Mouse (Mus musculus): ENCODE data around the gene Gpc6.

Gpc6 gene

GRCm38 (mm10) chr14:117708817-117709216, 783.7 kb downstream of the Gpc6 start:
- no peak for DNase-seq (ENCODE audit: low spot score in 2 of 2)

DNA sequence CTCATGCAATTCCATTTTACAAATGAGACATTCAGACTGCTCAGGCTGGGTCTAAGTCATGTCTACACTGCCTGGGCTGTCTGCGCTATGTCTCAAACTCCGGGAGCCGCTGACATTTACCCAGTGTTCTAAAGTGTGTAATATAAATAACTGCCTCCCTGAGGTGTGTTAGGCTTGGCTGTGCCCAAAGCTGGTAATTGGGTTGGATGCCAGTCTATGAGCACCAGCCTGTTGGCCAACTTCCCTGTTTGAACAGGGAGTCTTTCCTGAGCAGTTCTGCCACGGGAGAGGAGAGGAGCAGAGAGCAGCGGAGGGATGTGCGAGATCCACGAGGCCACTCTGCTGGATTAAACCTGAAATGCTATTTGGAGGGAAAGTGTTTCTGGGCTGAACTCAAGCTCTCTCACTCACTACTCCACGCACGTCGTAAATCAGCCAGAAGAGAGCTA, 785.4 kb downstream of the Gpc6 start:
- DNase-seq (ENCODE audit: low spot score in 2 of 2): no peak

DNA sequence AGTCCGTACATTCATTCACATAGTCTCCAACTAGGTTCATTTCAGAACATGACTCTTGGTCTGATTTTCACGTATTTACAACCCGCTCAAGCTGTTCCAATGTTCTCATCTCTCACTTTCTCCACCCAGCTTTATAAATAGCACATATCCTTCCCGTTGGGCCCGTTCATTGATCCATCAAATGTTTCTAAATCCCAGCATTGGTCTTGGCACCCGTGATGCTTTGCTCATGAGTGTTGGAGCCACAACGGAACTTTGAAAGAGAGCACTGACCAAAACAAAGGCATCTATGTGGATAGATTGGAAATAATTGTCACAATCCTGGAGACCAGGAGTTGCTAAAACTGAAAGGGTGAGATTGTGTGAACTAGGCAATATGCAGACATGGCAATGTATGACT, 787.2 kb downstream of the Gpc6 start:
- DNase-seq (ENCODE audit: low spot score in 2 of 2): no peak

DNA sequence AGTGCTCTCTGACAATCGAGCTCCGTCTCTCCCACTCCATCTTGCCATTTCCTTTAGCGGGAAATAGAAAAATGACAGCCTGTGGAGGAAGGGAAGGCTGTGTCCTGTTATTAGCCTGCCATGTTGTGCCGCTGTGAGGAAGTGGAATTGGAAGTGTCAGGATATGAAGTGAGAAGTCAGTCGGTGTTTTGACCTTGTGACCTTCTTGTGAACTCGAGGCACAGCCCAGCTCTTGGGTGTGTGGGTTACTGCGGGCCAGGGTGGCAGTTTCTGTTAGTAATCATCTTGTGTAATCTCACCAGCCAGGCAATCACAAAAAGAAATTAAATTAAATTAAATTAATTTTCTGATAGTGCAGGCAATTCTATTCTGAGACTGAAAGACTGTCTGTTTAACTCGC, 789.0 kb downstream of the Gpc6 start:
- no peak for DNase-seq (ENCODE audit: low spot score in 2 of 2)

DNA sequence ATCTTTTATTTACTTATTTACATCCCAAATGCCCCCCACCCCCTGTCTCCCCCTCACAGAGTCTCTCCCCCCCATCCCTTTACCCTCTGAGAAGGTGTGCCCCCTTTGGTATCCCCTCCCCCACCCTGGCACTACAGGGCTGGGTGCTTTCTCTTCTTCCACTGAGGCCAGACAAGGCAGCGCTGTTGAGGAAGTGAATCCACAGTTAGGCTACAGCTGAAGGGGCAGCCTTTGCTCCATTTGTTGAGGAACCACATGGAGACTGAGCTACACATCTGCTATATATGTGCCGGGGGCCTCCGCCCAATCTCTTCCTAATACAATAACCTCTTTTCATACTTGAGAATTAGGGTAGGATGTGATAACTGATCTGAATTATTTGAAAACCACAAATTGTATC, 791.2 kb downstream of the Gpc6 start:
- no peak for DNase-seq (ENCODE audit: low spot score in 2 of 2)

GRCm38 (mm10) chr14:117728741-117729140, 803.6 kb downstream of the Gpc6 start:
- DNase-seq (ENCODE audit: low spot score in 2 of 2): no peak

DNA sequence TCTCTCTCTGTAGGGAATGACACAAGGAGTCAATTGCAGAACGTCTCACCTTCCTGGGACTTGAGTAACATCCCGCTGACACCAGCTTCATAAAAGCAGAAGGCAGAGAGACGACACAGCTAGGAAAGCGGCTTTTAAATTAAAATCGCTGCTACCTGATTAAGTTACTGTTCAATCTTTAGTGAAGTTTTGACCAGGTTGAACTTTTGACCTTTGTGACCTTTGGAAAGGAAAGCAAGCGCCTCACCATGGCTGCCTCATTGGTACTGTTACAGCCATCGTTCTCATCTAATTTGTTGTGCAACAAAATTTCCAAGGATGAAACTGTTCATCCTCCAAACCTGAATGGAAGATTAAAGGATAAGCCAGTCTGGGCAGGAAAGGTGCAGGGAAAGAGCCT, 830.1 kb downstream of the Gpc6 start:
- DNase-seq (ENCODE audit: low spot score in 2 of 2): no peak

GRCm38 (mm10) chr14:117756505-117756904, 831.4 kb downstream of the Gpc6 start:
- DNase-seq (ENCODE audit: low spot score in 2 of 2): no peak

DNA sequence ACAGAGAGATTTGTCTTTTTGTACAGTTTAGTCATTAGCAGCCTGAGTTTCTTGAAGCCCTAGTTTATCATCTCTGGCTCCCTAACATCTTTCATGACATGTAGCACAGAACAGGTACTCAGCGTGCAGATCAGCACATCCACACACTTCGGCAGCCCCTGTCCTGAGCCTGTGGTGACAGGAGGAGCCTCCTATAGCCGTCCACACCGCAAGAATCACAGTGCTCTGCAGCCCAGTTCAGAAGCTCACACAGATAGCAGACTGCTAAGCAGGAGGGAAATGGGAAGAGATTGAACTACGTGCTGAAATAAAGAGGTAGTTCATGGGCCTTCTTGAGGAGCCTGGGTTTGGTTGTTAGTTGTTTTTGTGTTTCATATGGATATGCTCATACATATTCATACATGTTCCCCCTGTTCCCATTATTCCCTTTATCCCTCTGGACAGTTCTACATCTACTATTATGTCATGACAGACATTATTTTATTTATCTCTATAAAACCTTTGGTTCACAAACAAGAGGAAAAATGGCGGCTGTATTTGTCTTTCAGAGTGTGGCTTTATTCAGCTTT, 832.8 kb downstream of the Gpc6 start:
- DNase-seq (ENCODE audit: low spot score in 2 of 2): no peak

- DNase-seq (ENCODE audit: low spot score in 2 of 2): no peak
These were observed 835.9 kb downstream of the Gpc6 start for GRCm38 (mm10) chr14:117760830-117761517.

DNA sequence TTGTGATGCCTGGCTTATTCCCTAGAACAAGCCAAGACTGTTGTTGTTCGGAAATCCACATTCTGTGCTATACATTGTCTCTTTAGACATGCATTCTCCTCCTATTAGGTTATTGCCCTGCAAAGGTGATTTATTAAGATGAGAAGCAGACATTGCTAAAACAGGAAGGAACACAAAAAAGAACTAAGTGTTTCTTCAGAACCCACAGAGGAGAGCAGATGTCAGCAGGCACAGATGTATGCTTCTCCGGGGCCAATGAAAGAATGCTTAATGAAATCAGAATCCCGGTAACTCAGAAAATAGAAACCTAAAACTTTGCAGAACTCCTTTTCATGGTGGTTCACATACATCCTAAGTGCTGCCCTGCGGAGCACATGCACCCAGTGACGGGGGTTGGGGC, 837.8 kb downstream of the Gpc6 start:
- no peak for DNase-seq (ENCODE audit: low spot score in 2 of 2)

DNA sequence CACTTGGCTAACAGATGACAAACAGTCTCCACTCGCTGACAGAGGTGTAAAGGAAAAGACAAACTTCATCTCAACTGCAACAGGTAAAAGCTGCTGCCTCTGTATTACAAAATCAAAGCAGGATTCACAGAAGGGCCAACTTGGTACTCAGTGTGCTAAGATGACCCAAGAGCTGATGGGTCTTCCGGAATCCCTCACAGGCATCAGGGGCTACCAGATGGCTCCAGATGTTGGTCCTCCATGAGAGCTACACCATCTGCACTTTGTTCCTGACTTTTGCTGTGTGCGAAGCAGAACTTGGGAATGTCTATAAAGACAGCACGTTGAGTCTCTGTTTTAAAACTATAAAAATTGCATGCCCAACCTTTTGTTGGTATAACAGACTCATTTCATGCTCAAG, 842.7 kb downstream of the Gpc6 start:
- no peak for DNase-seq (ENCODE audit: low spot score in 2 of 2)

DNA sequence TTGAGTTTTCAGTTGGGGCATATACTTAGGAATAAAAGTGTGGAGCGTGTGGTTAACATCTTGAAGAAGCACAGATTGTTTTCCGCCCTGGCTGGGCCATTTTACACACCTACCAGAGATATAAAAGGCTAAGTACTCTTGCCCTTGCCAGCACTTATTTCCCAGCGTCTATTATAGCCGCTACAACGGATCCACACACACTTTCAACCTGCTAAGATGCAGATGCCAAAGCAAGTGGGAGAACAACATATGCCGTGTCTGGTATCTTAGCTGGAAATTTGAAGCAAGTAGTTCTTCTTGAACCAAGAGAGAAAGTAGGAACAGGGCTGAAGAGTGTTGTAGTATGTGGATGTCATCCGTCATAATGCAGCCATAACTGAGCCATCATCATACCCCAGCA, 843.6 kb downstream of the Gpc6 start:
- no peak for DNase-seq (ENCODE audit: low spot score in 2 of 2)

DNA sequence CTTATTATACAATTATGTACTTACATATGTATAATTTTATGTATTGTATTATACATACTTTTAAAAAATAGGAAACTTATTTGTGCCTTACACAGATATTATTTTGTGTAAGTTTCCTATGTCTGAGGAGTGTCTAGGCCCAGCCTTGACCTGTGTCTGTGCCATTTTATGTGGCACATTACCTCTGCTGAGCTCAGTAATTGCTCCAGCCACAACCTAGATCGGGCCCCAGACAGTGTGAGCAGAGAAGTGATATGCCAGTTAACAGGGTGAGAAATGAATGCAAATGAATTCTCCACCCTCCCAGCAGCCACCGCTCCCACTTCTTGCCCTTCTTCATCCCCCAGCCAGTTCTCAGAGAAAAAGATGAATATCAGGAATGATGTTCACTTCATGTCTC, 848.3 kb downstream of the Gpc6 start:
- no peak for DNase-seq (ENCODE audit: low spot score in 2 of 2)

GRCm38 (mm10) chr14:117777866-117778500, 852.9 kb downstream of the Gpc6 start:
- no peak for DNase-seq (ENCODE audit: low spot score in 2 of 2)

- no peak for DNase-seq (ENCODE audit: low spot score in 2 of 2)
These were observed 853.7 kb downstream of the Gpc6 start for GRCm38 (mm10) chr14:117778538-117779413.

- no peak for DNase-seq (ENCODE audit: low spot score in 2 of 2)
These were observed 856.6 kb downstream of the Gpc6 start for GRCm38 (mm10) chr14:117781724-117782123.

GRCm38 (mm10) chr14:117783671-117784262, 858.7 kb downstream of the Gpc6 start:
- DNase-seq (ENCODE audit: low spot score in 2 of 2): no peak

GRCm38 (mm10) chr14:117784960-117785359, 859.8 kb downstream of the Gpc6 start:
- no peak for DNase-seq (ENCODE audit: low spot score in 2 of 2)

DNA sequence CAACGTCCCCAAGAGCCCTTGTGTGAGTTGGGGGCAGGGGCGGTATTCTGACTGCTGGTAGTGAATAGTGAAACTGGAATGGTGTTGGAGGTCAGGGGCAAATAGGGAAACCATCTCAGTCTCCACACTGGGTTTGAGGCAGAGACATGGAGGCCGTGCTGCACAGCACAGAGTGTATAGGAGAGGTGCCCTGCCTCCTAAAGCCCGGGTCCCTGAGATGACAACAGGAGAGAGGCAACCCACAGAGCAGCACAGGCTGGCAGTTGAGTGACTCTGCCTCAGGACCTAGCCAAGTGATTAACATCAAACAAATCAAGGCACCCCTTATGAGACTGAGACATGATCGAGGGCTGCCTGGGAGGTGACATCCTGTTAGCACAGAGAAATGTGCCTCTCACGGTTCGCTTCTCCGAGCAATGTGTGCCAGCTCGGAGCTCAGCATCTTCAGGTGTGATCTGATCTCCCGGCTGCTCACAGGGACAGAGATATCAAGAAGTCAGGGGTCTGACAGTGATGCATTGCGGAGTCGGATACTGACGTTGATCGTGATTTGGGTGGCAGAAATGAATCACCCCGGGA, 860.5 kb downstream of the Gpc6 start:
- no peak for DNase-seq (ENCODE audit: low spot score in 2 of 2)

DNA sequence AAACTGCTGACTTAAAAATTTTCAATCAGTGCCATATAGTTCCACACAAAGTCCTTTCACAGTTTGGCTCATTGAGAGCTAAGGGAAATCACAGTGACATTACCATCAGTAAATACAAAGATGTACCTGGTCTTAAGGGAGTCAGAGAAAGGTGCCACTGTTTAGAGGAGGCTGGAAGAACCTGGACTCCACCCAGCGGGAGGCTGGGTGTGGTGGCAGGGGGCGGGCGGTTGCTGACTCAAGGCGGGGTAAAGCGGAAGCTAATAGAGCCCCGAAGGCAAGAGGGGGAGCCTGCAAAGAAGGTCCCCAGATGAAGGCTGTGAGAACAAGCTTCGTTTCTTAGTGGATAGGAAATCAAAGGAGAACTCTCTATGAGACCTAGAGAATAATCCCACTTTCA, 861.5 kb downstream of the Gpc6 start:
- DNase-seq (ENCODE audit: low spot score in 2 of 2): no peak

GRCm38 (mm10) chr14:117794874-117795273, 869.8 kb downstream of the Gpc6 start:
- DNase-seq (ENCODE audit: low spot score in 2 of 2): no peak

All from frontal cortex, postnatal 14 days (tissue).